Mouse (Mus musculus) kidney, postnatal 10 days (tissue): ENCODE results near the gene Olfr1499.
"Not testable (repeated sequence)": the region's sequence is repeated elsewhere in the genome, so short reads cannot be mapped to it uniquely, and the experiment has no call there.

ENCODE experiments used
- DNase-seq: peaks from one replicate; pipeline ENCODE4 v3.0.0; 2021; ENCODE audit warnings: mixed read lengths

Olfr1499 gene

DNA sequence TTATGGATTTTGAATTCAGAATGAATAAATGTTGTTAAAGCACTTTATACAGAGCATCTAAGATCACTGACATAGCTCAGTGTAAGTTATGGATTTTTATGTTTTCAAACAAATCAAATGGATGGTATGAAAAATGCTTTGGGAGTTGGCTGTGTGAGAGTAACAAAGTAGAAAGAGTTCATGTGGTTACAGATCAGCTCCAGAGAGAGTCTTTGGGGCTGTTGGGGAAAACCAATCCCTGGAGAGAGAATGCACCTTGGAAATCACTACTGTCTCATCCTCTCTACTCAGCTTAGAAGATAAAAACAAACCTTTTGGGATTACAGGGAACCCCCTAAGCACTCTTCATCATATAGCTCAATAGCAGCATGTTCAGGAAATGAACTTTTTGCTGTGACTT lies at the start of gene Olfr1499:
TSS of gene Olfr1499 (minus strand) at position 101 of the 400 bp plus-strand sequence.
- no peak for DNase-seq

DNA sequence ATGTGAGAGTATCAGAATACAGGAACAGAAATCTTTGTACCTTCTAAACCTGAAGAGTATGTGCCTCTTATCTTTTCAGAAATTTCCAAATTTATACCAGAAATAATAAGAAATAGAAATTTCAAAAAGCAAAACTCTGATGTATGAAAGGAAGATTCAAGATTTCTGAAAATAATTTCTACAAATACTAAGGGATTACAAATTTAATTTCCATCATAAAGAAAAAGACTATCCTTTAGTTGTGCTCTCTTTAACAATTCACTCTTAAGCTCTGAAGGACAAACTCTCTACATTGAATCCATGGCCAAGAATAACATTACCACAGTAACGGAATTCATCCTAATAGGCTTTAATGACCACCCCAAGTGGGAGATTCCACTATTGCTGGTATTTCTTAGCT lies 42.2 kb upstream of the Olfr1499 start, which contains the start of gene Olfr1502:
TSS of gene Olfr1502 (plus strand) at position 301 of the 400 bp plus-strand sequence.
- DNase-seq = no peak

DNA sequence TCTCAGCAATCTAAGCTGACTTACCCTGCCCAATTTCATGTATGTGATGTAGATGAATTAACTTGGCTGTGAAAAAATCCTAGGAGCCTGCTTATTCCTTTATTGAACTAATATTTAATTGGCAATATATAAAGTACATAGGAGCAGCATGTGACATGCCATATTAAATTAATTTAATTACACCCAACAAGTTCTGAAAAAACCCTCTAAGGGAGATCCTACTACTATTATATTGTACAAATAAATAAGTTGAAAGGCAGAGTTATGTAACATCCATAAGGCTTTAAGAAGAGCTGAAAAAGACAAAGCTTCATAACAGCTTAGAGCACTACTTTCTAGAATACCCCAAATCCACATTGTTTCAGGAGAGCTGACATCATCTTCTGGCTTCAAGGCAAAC lies 31.3 kb upstream of the Olfr1499 start, which contains the start of gene Olfr1501:
TSS of gene Olfr1501 (minus strand) at position 101 of the 400 bp plus-strand sequence.
- not testable (repeated sequence) for DNase-seq

DNA sequence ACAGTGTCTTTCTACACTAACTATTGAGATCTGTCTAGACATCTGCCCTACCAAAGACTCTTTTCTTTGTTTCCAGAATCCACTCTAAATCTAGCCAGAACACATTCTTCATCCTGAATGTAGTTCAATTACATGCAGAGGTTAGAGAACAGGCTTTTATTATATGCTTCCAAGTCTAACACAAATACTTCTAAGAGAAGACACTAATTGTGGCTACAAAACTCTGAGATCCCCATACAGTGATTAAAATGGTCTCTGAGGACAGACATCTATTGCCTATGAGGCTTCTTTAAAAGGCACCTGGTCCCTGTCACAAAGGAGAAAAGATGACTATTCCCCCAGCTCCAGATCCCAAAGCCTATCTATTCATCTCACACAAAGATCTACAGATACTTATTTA lies 11.1 kb upstream of the Olfr1499 start, which contains the start of gene Olfr1500:
TSS of gene Olfr1500 (minus strand) at position 101 of the 400 bp plus-strand sequence.
- no peak for DNase-seq

DNA sequence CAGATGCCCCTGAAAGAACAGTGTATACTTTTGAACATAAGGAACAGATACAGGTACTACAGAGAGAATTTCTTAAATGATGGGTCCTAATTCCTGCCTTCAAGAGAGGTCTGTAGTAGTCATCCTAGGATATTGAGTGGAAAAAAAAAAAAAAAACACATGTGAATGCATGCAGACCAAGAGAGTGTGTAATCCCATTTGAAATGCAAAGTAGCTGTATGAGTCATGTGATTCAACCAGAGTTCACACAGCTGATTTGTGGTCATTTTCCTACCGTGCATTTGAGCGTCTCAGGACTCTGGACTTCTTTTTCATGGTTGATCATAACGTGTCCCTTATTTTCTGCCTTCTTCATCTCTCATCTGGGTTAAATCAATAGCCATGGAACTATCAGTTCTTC lies 9.2 kb upstream of the Olfr1499 start:
- no peak for DNase-seq

DNA sequence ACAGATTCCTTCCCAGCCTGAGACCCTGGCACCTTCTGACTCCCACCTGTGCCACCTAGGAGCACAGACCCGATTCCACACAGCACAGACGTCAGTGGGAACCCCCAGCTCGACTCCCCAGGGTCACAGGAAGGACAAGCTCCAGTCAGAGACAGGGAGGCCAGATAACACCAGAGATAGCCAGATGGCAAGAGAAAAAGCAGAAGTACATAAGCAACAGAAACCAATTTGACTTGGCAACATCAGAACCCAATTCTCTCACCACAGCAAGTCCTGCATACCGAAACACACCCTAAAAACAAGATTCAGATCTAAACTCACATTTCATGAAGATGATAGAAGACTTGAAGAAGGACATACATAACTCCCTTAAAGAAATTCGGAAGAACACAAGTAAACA lies 1.6 kb upstream of the Olfr1499 start:
- no peak for DNase-seq

DNA sequence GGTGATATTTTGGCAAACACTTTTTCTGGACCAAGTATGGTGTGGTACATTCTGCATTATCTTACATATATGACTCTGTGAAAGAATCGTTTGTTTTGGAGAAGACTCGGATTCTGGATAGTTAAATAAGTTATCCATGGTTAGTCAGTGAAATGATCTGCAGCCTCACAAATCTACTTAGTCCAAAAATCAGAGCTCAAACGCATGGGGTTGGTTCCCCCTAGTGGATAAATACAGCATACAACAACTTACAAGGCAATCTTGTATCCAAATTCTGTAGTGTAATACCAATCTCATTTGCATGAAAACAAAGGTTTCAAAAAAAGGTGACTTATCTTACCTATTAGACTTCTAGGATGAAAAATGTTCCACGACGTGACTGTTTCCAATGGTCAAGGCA lies 420 bp downstream of the Olfr1499 start:
- DNase-seq = no peak

- no peak for DNase-seq
Observed at GRCm38 (mm10) chr19:13812823-13813222, 6.4 kb downstream of the Olfr1499 start.

DNA sequence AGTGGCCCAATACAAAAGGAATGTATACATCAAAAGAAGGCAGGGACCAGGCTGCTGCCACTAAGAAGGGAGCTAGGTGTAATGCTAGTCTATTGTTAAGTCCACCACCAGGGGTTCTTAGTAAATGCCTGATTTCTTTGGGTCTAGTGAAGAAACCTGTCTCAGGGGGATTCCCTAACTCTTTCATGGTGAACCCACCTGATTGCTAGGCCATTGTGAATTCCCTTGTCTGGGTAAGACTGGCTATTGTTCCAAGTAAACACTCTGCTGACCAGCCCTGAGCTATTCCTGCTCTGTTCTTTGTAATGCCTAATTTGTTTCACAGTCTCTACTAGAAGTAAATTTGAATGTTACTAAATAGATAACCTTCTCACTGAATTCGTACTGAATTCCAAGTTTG lies 13.8 kb downstream of the Olfr1499 start:
- DNase-seq = not testable (repeated sequence)

DNA sequence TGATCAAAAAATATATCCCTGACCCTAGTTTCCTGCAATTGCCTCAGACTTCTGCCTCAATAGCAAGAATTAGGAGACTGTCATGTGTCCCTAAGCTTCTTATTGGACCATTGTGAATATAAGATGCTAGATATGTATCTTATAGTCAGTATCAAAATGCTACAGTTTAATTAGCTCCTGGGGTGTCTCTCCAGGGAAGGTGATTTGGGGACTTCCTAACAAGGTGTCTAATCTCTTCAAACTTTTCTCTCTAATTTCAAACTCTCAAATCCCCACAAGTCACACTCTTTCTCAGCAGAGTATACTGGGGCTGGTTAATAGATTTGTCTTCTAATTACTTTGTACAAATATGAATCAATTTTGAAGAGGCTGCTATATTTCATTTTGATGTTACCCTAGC lies 21.1 kb downstream of the Olfr1499 start, which contains the start of gene Olfr1497:
TSS of gene Olfr1497 (minus strand) at position 101 of the 400 bp plus-strand sequence.
- no peak for DNase-seq

DNA sequence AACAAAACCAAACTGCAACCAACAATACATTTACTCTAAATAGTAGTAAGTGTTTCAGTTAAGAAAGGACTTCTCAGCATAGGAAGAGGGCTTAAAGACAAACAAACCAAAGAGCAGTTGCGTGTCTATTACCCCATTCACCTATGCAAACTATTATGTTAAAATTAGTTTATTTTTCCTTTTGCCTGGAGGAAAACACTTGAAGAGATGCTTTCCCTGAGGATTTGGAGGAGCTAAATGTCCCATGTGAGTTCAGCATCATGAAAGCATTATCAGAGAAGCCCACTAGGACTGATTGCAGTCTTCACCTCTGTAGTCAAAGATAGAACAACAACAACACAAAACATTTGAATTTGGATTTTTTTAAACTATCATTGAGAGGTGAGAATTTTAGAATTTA lies 41.7 kb downstream of the Olfr1499 start, which contains the start of gene Olfr1496:
TSS of gene Olfr1496 (plus strand) at position 301 of the 400 bp plus-strand sequence.
- no peak for DNase-seq

GRCm38 (mm10) chr19:13768565-13769276 lies 50.5 kb downstream of the Olfr1499 start:
- no peak for DNase-seq

- no peak for DNase-seq
Observed at GRCm38 (mm10) chr19:13764306-13764705, 54.9 kb downstream of the Olfr1499 start, which contains the start of gene Olfr1495. TSS of gene Olfr1495 (plus strand) at chr19:13764606.
